Mouse (Mus musculus): ENCODE results near the gene Cand2. TPM values are rescaled to one million over a fixed set of nuclear protein-coding genes. Genes with fewer than 3 reads are reported as not detected.

Cand2 gene
- polyA plus RNA-seq, 1 experiment from 2014 or later: 28.2 TPM

DNA sequence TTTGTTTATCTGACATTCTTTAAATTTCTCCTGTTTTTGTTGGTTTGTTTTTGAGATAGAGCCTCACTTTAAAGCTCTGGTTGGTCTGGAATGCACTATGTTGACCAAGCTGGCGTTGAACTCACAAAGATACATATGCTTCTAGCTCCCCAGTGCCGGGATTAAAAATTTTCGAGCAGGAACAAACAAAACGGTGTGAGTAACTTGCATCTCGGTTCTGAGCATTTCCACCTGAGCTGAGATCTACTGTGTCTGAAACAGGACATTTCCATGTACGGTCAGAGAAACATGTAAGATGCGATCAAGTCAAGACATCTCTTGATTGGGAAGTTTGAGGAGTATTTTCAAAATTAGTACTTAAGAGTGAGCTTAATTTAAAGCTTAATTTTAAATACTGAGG, 79.6 kb downstream of the Cand2 start:
- Histone ChIP-seq H3K36me3 (ENCODE audit: control insufficient read depth, insufficient read depth, low read length) (no peaks in the 10 kb centered on the region), H3K27me3 (ENCODE audit: control insufficient read depth, insufficient read depth, low read depth, low read length) (no peaks in the 10 kb centered on the region), H3K27ac (ENCODE audit: low read length) (peak overlapping the region; percentile 83), H3K4me3 (ENCODE audit: low read length) (peak overlapping the region; percentile 70), H3K9ac (ENCODE audit: low read length) (peak overlapping the region; percentile 64), H3K4me2 (ENCODE audit: low read depth, low read length) (peak overlapping the region; percentile 59), H3K9me3 (ENCODE audit: control insufficient read depth, low read length) (no peaks in the 10 kb centered on the region), H3K4me1 (replicated peaks; ENCODE audit: control insufficient read depth, insufficient read depth, low read length) (peaks cover 22% of the 10 kb centered on the region)
- no peak for ATAC-seq (ENCODE audit: low read depth)
- WGBS: 40% methylated on average over 7 of the region's 7 CpGs

DNA sequence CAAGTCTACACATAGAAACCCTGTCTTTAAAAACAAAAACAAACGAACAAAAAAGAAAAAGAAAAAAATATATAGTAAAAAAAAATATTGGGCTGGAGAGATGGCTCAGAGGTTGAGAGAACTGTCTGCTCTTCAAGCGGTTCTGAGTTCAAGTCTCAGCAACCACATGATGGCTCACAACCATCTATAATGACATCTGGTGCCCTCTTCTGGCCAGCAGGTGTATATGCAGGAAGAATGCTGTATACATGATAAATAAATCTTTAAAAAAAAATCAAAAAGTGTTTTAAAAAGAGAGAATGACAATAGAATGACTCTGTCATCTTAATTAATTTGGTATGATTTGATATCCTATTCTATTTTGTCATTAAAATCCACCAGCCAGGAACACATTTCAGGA, 80.1 kb downstream of the Cand2 start:
- Histone ChIP-seq H3K4me1 (replicated peaks; ENCODE audit: control insufficient read depth, insufficient read depth, low read length) (peaks cover 27% of the 10 kb centered on the region), H3K4me3 (ENCODE audit: low read length) (no peak overlapping the region), H3K9ac (ENCODE audit: low read length) (no peak overlapping the region)

More for the DNA sequence above, 80.1 kb downstream of the Cand2 start:
- Histone ChIP-seq H3K27ac (ENCODE audit: low read length) (no peak overlapping the region), H3K9me3 (ENCODE audit: control insufficient read depth, low read length) (no peaks in the 10 kb centered on the region), H3K36me3 (ENCODE audit: control insufficient read depth, insufficient read depth, low read length) (no peaks in the 10 kb centered on the region), H3K27me3 (ENCODE audit: control insufficient read depth, insufficient read depth, low read depth, low read length) (no peaks in the 10 kb centered on the region), H3K4me2 (ENCODE audit: low read depth, low read length) (no peak overlapping the region)
- ATAC-seq (ENCODE audit: low read depth): no peak
- 68% methylated on average over 2 of the region's 2 CpGs for WGBS

Small RNA genes within 50 kb of the gene (microRNA-seq; reads per million reads assigned to microRNA genes)
- not detected for gene Mir7660

Other genes with a start within 250 kb of the Cand2 start
- 23.9 and 24.8 TPM in 2 replicates for gene Tsen2, start 229.9 kb upstream of the Cand2 start, polyA plus RNA-seq (2015; fragmentation: Nextera tagmentation; extraction: Ambion mirVana)
- 0.58 and 0.63 TPM in 2 replicates for gene Mkrn2os, start 182.0 kb upstream of the Cand2 start, polyA plus RNA-seq (2015; fragmentation: Nextera tagmentation; extraction: Ambion mirVana)
- gene Mkrn2, start 172.6 kb upstream of the Cand2 start, polyA plus RNA-seq (2015; fragmentation: Nextera tagmentation; extraction: Ambion mirVana): 27.1 and 32.5 TPM in 2 replicates
- 80.8 and 86.3 TPM in 2 replicates for gene Raf1, start 97.9 kb upstream of the Cand2 start, polyA plus RNA-seq (2015; fragmentation: Nextera tagmentation; extraction: Ambion mirVana)
- gene Tmem40, start 12.1 kb upstream of the Cand2 start, polyA plus RNA-seq (2015; fragmentation: Nextera tagmentation; extraction: Ambion mirVana): 2.3 and 3.8 TPM in 2 replicates
- gene Rpl32, start 34.2 kb downstream of the Cand2 start, polyA plus RNA-seq (2015; fragmentation: Nextera tagmentation; extraction: Ambion mirVana): 2,193 and 2,268 TPM in 2 replicates
- 1.8 and 2.1 TPM in 2 replicates for gene Efcab12, start 63.9 kb downstream of the Cand2 start, polyA plus RNA-seq (2015; fragmentation: Nextera tagmentation; extraction: Ambion mirVana)
- 22.4 and 23.5 TPM in 2 replicates for gene Mbd4, start 78.8 kb downstream of the Cand2 start, polyA plus RNA-seq (2015; fragmentation: Nextera tagmentation; extraction: Ambion mirVana)
- gene Ift122, start 78.9 kb downstream of the Cand2 start, polyA plus RNA-seq (2015; fragmentation: Nextera tagmentation; extraction: Ambion mirVana): 23.4 and 23.5 TPM in 2 replicates
- gene Rho, start 157.2 kb downstream of the Cand2 start, polyA plus RNA-seq (2015; fragmentation: Nextera tagmentation; extraction: Ambion mirVana): 0.08 and 0.16 TPM in 2 replicates
- gene H1foo, start 170.4 kb downstream of the Cand2 start, polyA plus RNA-seq (2015; fragmentation: Nextera tagmentation; extraction: Ambion mirVana): not detected in 2 replicates
- gene Plxnd1, start 220.5 kb downstream of the Cand2 start, polyA plus RNA-seq (2015; fragmentation: Nextera tagmentation; extraction: Ambion mirVana): 45.2 and 47.8 TPM in 2 replicates